Mouse (Mus musculus): ENCODE results near the gene Rhoa. TPM values are rescaled to one million over a fixed set of nuclear protein-coding genes. Genes with fewer than 3 reads are reported as not detected.
"Not testable (repeated sequence)": the region's sequence is repeated elsewhere in the genome, so short reads cannot be mapped to it uniquely, and the experiment has no call there.

Gene Rhoa
- total RNA-seq, 4 experiments from 2014 or later: 157 to 186 (median 166) TPM

DNA sequence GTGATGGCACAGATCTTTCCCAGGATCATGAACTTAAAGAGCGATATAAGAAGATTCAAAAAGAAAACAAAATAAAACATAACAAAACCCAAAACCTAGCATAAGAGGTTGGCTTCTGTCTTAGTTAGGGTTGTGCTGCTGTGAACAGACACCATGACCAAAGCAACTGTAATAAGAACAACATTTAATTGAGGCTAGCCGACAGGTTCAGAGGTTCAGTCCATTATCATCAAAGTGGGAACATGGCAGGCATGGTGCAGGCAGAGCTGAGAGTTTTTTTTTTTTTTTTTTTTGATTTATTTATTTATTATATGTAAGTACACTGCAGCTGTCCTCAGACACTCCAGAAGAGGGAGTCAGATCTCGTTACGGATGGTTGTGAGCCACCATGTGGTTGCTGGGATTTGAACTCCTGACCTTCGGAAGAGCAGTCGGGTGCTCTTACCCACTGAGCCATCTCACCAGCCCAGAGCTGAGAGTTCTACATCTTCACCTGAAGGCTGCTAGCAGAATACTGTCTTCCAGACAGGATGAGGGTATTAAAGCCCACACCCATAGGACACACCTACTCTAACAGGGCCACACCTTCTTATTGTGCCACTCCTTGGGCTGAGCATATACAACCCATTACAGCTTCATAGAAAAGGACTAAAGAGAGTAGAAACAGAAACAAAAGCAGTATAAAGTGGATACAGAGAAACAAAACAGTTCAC, 18.2 kb upstream of the Rhoa start:
- DNase-seq (ENCODE audit: low spot score in 2 of 2): not testable (repeated sequence)

DNA sequence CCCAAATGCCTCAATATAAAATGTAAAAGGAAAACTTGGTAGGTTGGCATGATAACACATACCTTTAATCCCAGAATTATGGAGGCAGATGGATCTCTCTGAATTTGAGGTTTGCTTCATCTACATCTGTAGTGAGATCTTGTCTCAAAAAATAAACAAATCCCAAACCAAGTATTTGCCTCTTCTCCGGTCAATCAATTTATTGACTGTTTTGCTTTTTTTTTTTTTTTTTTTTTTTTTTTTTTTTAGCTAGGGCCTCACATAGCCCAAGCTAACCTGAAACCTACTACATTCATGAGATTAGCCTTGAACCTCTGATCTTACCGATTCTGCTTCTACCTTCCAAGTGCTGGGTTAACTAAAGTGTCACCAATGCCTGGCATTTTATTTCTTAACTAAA, 16.6 kb upstream of the Rhoa start:
- DNase-seq (ENCODE audit: low spot score in 2 of 2): no peak

DNA sequence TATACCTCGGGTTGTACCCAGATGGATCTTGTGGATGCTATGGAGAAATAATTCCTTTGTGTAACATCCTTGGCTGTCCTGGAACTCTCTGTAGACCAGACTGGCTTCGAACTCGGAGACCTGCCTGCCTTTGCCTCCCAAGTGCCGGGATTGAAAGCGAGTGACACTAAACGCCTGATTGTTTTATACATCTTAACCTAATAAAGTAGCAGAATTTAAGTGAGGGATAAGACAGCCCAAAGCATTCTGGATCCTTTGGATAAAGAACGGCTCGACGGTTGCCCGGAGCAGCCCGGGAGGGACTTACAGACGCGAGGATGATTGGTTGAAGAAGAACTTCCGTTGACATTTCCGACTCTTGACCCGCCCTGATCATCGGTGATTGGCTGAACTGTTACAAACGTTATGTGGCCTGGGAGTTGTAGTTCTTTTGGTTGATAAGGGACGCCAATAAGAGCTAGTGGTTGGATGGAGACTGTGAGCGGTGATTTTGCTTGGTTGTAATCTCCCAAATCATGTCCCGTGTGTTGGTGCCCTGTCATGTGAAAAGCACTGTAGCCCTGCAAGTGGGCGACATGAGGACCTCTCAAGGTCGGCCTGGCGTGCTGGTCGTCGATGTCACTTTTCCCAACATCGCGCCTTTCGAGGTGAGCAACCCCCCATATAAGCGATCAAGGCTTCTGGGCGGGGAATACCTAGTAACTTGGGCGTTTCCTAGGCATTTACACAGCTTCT, 15.7 kb upstream of the Rhoa start, which contains the start of gene Nicn1:
Gene Nicn1, plus strand, starts transcription at position 414 of the 735 bp plus-strand sequence.
- DNase-seq (ENCODE audit: low spot score in 2 of 2): peak; percentile 94 to 97

DNA sequence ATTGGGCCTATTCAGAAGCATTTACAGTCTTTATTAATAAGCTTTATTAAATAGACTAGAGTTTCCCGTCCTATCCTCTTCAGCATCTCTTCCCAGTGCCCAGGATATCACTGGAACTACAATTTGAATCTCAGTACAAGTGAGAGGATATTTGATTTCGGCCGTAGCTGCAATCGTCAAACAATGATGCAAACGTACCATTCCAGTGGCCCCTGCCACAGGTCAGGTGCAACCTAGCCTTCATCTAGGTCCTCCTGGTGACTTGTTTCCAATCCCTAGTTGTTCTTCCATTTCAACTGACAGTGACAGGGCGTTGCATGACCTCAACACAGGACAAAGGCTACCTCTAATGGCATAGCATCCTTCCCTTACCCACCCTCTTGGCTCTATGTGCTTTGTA, 15.2 kb upstream of the Rhoa start:
- no peak for DNase-seq (ENCODE audit: low spot score in 2 of 2)

DNA sequence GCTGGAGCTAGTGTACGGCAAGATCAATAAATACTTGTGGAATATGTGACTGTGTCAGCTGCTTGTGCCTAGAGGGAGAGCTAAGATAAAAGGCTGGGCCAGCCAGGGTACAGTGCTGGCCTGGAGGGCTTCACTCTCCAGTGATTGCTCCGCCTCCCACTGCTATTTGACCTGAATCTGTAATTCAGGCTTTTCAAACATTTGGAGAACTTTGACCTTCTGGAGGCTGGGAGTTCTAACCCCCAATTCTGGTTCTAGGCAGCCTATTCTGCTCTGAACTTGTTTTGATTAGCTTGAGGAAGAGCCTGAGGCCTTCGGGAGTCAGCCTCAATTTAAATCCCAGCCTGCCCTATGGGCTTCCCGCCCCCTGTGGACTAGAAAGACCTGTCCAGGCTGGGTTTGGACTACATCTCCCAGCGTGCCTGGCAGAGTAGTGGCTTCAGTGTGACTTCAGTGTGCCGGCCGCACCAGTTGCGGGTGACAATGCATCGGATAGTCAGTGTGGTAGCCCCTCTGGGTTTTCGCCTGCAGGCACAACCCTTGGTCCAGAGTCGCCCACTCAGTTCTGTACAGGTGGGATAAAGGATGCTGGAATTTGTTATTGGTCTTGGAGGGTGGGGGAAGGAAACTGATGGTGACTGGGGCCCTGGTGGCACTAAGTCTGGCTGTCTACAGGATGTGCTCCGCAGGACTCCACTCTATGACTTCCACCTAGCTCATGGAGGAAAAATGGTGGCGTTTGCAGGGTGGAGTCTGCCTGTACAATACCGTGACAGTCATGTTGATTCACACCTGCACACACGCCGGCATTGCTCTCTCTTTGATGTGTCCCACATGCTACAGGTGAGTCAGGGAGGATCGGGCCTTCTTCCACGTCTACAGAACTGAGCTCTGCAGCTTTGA, 9.2 kb upstream of the Rhoa start, which contains the start of gene Amt:
Gene Amt, plus strand, starts transcription at position 401 of the 903 bp plus-strand sequence.
- no peak for DNase-seq (ENCODE audit: low spot score in 2 of 2)

DNA sequence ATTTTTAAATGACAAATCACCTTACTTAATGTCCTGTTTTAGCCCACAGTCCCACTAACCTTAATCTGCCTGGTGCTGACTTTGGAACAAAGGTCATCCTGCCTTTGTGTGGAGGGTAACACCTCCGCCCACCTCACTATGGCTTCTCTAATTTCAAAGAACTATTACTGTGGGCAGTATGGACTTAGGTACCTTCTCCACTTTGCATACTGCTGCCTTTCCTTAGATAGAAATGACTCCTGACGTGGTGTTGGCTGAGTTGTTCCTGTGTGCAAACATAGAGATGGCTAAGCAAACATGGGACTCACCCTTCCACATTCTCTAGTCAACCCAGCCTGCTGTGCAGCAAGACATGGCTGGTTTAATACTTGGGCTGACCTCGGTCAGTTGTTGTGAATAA, 4.1 kb upstream of the Rhoa start:
- no peak for DNase-seq (ENCODE audit: low spot score in 2 of 2)

DNA sequence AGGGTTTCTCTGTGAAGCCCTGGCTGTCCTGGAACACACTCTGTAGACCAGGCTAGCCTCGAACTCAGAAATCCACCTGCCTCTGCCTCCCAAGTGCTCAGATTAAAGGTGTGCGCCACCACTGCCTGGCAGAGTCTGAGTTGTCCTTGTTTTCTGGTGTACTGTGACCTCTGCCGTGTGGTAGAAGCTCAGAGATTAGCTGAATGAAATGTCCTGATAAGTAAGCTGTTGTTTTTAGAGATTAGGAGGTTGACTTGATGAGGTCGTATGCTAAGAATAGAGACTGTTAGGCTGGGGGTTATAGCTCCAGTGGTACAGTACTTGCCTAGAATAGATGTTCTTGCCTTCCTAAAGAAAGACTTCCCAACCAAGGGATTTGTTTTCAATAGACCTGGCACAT, 1.2 kb upstream of the Rhoa start:
- no peak for DNase-seq (ENCODE audit: low spot score in 2 of 2)

DNA sequence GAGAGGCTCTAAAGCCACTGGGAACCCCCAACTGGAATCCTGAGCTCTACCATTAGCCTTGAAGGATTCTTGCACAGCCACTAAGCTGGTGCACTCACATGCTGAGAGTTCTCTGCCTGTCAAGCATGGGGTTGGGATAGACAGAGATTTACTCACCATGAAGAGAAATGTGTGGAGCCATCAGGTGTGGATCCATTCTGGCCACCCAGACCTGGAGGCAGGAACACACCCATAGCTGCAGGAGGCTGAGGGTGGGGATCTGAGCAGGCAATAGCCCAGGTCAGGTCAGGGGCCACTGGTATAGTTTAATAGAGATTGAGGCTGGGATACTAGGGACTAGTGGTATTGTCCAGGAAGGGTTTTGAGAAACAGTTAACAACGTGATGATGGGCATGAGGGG, 759 bp upstream of the Rhoa start:
- no peak for DNase-seq (ENCODE audit: low spot score in 2 of 2)

DNA sequence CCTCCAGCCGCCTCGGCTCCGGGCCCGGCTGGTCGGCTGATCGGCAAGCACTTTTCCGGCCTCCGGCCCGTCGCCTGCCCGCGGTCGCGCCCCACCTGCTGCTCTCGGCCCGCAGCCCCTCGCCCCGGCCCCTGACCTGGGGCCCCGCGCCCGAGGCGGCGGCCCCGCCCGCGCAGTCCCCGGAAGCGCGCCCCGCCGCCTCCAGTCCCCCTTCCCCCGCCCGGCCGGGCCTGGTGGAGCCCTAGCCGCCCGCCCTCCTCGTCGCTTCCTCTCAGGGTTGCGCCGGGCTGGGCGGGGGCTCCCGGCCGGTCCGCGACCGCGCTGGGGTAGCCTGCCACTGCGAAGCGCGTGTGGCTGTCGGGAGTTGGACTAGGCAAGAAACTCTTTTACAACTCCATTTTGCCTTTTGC, 647 bp downstream of the Rhoa start:
- DNase-seq (ENCODE audit: low spot score in 2 of 2): no peak

DNA sequence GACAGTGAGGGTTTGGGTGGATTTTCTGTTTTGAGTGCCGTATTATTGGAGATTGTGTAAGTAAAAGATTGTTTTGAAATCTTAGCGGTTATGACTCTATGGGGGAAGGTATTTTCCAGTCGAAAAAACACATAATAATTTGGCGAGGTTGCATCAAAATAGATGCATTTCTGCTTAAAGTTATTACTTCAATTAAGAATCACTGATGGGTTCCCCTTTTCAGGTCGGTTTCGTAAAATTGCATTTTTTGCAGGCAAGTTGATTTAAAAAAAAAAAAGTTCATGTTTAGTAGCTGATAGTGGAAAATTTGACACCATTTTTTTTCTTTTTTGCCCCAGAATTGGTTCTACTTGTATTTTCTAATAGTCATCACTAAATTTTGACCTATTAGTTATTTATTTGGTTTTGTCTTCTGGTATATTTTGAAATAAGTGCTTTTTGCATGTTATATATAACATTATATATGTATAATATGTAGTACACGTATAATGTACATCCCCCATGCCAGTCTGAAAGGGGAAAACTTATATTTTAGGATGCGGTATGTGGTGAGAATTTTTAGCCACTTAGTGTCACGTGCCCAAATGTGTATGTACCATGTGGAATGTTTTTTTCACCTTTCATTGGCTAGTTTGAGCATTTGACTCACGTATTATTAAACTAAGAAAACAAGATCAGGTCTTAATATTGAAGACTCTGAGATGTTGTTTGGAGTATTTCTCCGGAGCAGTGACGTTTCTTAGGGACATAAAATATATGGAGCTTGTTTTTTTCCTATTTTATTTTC, 1.3 kb downstream of the Rhoa start:
- DNase-seq (ENCODE audit: low spot score in 2 of 2): no peak

DNA sequence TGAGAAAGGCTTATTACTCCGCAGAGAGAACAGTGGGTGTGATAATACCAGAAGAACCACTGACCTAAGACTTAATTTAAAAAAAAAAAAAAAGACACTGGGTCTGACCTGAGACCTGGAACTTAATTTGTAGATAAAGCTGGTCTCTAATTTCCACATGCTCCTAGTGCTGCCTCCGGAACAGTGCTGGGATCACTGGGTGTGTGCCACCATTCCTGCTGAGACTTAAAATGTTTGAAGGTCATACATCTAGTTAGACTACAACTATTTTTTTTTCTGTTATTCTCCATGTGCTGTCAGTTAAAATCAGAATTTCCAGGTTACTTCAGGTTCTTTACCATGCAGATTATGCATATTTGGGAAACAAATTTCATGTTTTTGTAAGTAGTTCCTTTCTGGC, 2.2 kb downstream of the Rhoa start:
- DNase-seq (ENCODE audit: low spot score in 2 of 2): no peak

DNA sequence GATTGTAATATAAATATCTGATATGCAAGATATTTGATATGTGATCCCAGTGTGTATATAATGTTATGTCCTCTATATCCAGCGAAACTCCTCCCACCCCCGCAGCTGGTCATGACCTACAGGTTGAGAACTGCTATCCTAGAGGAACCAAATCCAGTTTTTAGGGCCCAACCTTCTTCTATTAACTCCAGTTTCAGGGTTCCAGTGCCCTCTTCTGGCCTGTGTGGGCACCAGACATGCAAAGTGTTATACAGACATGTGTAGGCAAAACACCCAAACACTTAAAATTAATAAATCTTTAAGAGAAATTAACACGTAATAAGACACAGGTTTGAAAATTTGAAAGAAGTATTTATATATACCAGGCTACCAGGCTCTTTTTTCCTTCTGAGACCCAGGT, 11.6 kb downstream of the Rhoa start:
- DNase-seq (ENCODE audit: low spot score in 2 of 2): no peak

DNA sequence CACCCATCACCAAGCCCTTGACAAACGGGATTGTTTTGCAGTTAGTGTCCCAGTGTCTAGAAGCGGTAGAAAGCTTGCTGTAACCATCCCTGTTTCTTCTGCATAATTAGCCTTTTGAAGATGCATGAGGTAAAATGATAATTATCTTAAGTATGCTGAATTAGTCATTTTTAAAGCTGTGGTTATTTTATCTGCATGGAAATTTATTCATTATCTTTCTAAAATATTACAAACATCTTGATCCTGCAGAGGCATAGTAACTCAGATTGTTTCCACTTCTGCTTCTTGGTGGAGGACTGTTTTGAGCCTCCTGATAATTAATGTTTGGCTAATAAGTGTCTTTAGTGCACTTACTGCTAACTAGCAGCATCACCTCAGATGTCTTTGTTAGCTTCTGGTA, 12.5 kb downstream of the Rhoa start:
- DNase-seq (ENCODE audit: low spot score in 2 of 2): no peak

DNA sequence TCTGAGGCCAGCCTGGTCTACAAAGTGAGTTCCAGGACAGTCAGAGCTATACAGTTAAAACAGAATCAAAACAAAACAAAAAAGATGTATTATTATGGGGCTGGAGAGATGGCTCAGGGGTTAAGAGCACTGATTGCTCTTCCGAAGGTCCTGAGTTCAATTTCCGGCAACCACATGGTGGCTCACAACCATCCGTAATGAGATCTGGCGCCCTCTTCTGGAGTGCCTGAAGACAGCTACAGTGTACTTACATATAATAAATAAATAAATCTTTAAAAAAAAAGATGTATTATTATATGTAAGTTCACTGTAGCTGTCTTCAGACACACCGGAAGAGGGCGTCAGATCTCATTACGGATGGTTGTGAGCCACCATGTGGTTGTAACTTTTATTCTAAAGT, 16.1 kb downstream of the Rhoa start:
- DNase-seq (ENCODE audit: low spot score in 2 of 2): not testable (repeated sequence)

DNA sequence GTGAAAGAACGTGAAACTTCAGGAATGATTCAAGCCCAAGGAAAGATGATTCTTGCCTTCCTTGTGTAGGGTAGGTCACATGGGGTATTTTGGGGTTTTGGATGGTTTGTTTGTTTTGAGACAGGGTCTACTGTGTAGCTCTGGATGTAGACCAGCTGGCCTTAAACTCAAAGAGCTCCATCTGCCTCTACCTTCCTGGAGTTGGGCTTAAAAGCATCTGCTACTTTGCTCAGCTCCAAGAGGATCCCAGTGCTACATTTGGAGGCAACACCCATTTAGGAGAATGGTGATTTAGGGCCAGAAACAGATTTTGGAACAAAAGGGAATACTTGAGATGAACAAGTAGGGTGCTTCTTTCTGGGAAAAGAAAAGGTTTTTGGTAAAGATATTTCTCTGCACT, 18.9 kb downstream of the Rhoa start:
- DNase-seq (ENCODE audit: low spot score in 2 of 2): peak in 1 of 2 experiments; percentile 17

DNA sequence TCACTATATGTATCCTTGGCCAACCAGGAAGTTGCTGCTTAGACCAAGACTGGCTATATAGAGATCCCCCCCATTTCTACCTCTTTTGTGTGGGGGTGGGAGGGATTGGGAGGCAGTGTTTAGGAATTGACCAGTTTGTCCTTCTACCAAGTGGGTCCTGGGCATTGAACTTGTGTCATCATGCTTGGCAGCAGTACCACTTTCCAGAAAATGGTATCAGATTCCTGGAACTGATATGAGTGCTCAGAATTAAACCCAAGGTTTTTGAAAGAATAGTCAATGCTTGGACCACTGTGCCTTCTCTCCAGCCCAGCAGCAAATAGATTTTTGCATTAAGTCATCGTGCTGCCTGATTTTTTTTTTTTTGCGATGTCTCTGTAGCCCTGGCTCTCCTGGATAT, 19.9 kb downstream of the Rhoa start:
- DNase-seq (ENCODE audit: low spot score in 2 of 2): no peak

DNA sequence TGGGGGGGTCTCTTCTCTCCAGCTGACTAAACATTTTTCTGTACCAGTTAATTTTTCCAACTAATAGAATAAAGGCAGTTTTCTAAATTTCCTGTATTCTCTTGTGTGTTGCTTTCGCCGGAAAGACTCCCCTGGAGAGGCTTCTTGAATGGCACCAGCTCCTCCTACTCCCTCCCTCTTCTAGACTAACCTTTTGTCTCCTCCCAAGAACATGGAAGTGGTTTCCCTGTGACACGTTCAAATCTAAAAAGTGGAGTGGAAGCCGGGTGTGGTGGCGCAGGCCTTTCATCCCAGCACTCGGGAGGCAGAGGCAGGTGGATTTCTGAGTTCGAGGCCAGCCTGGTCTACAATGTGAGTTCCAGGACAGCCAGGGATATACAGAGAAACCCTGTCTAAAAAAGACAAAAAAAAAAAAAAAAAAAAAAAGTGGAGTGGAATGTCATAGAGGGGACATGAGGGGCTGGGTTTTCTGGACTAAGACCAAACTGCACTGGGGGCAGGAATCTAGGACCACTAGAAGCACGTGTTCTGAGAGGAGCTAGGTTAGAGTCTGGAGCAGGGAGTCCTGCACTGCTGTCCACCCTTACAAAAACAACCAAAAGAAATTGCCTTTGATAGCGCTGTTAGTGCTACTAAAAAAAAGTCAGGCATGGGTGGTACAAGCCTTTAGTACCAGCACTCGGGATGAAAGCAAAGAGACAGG, 32.1 kb downstream of the Rhoa start:
- no peak for DNase-seq (ENCODE audit: low spot score in 2 of 2)

DNA sequence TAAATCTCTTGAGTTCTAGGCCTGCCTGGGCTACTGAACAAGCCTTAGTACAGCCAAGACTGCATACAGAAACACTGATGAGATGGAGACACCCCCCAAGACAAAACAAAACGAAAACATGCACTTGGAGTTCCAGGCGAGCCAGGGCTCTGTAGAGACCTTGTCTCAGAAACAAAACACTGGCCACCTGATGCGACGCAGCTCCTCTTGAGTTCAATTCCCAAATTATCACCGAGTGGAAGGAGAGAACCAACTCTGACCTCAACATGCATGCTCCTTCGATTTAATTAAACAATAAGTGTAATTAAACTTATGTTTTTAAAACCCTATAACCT, 32.6 kb downstream of the Rhoa start:
- DNase-seq (ENCODE audit: low spot score in 2 of 2): no peak

DNA sequence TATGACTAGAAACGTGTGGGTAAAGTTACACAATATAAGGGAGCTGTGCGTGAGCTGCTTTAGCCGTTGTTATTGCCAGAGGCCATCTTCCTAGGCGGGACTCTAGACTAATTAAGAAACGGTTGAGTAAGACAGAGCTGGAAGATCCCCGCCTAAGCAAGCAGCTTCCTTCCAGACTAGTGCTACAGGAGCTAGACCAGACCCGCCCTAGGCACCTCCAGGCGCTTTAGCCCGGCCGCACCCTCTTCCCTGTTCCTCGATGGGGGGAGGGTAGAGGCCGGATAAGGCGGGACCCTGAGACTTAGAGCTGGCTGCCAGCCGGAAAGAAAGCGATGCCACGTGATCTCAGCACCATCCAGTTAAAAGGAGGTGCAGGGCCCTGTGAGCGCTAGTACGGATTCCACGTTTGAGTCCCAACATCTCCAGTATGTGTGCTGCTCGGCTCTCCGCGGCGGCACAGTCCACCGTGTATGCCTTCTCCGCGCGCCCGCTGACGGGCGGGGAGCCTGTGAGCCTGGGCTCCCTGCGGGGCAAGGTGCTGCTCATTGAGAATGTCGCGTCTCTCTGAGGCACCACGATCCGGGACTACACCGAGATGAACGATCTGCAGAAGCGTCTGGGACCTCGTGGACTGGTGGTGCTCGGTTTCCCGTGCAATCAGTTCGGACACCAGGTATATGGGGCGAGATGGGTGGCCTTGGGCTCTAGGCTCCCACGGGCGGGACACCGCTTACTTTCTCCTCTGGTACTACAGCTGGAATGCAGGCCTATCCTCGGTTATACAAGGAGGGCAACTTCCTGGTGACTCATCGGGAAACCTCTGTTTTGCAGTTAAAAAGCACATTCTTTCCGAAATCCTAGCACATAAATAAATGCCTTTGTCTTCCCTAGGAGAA, 33.2 kb downstream of the Rhoa start, which contains the start of gene Gpx1:
Gene Gpx1, plus strand, starts transcription at position 18 of the 896 bp plus-strand sequence.
- peak; percentile 78 to 81 for DNase-seq (ENCODE audit: low spot score in 2 of 2)
